Mouse (Mus musculus): ENCODE data around the gene Tmem163.
A peak's percentile ranks its signal among the peaks of the same experiment; 100 is the strongest.

Tmem163 gene

GRCm38 (mm10) chr1:127668161-127668560 is 11.2 kb downstream of the Tmem163 start:
- Histone ChIP-seq H3K27me3 (ENCODE audit: control insufficient read depth, insufficient read depth, low read length, poor library complexity, severe bottlenecking) (no peaks in the 10 kb centered on the region), H3K36me3 (ENCODE audit: control insufficient read depth, insufficient read depth, low read length, poor library complexity, severe bottlenecking) (peaks cover 10% of the 10 kb centered on the region)
- no peak for DNase-seq (ENCODE audit: low read depth, low spot score)

DNA sequence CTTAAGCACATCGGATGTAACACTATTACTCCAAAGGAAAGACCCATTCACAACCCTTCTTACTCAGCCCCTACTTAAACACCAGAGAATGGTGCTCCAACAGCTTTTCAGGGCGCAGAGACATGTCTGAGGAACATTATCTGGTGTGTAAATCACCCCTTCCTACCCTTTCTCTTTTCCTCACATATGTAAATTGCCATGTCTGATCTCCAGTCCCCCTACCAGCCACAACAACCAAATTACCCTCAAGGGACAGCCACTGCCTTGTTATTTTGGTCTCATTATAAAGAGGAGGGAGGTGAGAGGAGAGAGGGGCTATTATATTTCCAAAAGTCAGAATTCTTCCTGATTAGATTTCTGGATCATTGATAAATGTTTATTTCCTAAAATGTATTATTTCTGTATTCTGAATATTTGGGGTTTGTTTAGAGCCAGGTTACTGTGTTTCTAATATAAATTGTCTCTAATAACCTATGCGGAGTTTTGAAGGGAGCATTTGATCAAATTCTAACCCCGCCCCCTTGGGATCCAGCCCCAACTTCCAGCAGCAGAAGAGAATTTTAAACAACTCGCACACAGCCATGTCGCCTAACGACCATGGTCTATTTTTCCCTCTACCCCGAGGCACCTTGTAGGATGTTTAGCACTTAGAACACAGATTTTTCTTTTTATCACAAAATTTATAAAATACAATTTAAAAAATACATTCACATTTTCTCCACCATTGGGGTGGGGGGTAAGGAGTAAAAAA is 12.1 kb downstream of the Tmem163 start:
- Histone ChIP-seq H3K27me3 (ENCODE audit: control insufficient read depth, insufficient read depth, low read length, poor library complexity, severe bottlenecking) (no peaks in the 10 kb centered on the region), H3K36me3 (ENCODE audit: control insufficient read depth, insufficient read depth, low read length, poor library complexity, severe bottlenecking) (peaks cover 7% of the 10 kb centered on the region)
- no peak for DNase-seq (ENCODE audit: low read depth, low spot score)

- Histone ChIP-seq H3K27me3 (ENCODE audit: control insufficient read depth, insufficient read depth, low read length, poor library complexity, severe bottlenecking) (no peaks in the 10 kb centered on the region), H3K36me3 (ENCODE audit: control insufficient read depth, insufficient read depth, low read length, poor library complexity, severe bottlenecking) (no peaks in the 10 kb centered on the region; the same call in 1 of the 2 replicates)
- DNase-seq (ENCODE audit: low read depth, low spot score): peak; percentile 62
Measured at GRCm38 (mm10) chr1:127666221-127666620, 13.1 kb downstream of the Tmem163 start.

- no peaks in the 10 kb centered on the region for H3K27me3 ChIP-seq (ENCODE audit: control insufficient read depth, insufficient read depth, low read length, poor library complexity, severe bottlenecking)
- peaks cover 2% of the 10 kb centered on the region; the same call in 1 of the 2 replicates for H3K36me3 ChIP-seq (ENCODE audit: control insufficient read depth, insufficient read depth, low read length, poor library complexity, severe bottlenecking)
- DNase-seq (ENCODE audit: low read depth, low spot score): peak; percentile 64
Measured at GRCm38 (mm10) chr1:127662385-127663068, 16.8 kb downstream of the Tmem163 start.

DNA sequence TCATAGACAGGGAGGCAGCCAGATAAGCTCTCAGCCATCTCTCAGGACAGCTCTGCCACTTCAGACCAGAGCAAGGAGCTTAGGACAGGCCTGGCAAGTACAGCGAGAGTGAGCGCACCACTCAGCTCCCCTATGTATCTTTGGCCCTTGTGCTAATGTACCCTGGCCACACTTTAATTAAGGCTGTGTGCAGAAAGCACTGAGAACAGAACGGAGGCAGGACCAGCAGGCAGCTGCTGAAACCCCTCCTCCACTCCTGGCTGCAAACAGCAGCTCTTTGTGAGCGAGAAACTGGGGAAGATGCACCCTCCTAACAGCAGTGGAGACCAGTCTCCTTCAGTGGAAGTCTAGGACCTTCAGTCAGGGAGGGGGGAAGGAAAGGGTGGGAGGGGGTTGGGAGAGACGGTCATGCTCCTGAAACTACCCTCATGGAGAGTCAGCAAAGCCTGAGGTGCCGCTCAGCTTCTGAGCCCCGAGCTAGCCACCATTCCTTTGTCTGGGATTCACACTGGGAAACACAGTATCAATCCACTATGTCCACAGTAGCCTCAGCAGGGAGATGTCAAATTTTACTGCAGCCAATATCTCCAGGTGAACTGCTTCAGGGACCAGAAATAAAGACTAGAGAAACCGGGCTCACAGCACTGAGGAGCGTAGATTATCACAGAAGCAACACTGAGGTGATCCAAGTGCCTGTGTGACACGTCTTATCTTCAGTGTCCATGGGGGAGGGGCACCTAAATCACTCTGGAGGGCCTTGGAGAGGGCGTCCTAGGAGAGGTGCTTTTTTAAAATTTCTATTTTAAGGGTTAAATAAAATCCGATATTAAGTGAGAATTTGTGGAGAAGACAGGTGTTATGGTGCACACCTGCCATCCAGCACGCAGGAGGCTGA is 18.0 kb downstream of the Tmem163 start:
- H3K27me3 ChIP-seq (ENCODE audit: control insufficient read depth, insufficient read depth, low read length, poor library complexity, severe bottlenecking): no peaks in the 10 kb centered on the region
- H3K36me3 ChIP-seq (ENCODE audit: control insufficient read depth, insufficient read depth, low read length, poor library complexity, severe bottlenecking): peaks cover 2% of the 10 kb centered on the region; the same call in 1 of the 2 replicates
- no peak for DNase-seq (ENCODE audit: low read depth, low spot score)

DNA sequence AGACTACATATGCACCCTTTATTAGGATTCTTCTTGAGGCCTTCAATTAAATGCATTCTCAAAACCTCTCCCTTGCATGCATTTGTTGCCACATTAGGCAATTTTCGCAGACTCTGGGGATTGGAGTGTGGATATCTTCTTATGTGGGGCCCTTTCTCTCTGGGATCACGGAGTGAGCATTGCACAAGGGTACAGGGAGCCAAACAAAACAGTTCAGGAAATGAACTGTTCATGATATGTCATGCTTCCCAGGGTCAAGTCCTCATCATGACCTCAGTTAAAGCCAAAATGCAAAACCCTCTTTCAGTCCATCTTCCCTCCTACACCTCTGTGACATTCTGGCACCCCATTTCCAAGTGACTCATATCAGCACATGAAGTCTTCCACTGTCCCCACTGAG is 27.8 kb downstream of the Tmem163 start:
- DNase-seq (ENCODE audit: low read depth, low spot score): no peak
- Histone ChIP-seq H3K36me3 (ENCODE audit: control insufficient read depth, insufficient read depth, low read length, poor library complexity, severe bottlenecking) (peaks cover 2% of the 10 kb centered on the region; the same call in 1 of the 2 replicates), H3K27me3 (ENCODE audit: control insufficient read depth, insufficient read depth, low read length, poor library complexity, severe bottlenecking) (no peaks in the 10 kb centered on the region)

GRCm38 (mm10) chr1:127642976-127643769 is 36.2 kb downstream of the Tmem163 start:
- DNase-seq (ENCODE audit: low read depth, low spot score): no peak
- peaks cover 6% of the 10 kb centered on the region for H3K36me3 ChIP-seq (ENCODE audit: control insufficient read depth, insufficient read depth, low read length, poor library complexity, severe bottlenecking)
- no peaks in the 10 kb centered on the region for H3K27me3 ChIP-seq (ENCODE audit: control insufficient read depth, insufficient read depth, low read length, poor library complexity, severe bottlenecking)

- no peak for DNase-seq (ENCODE audit: low read depth, low spot score)
- Histone ChIP-seq H3K27me3 (ENCODE audit: control insufficient read depth, insufficient read depth, low read length, poor library complexity, severe bottlenecking) (no peaks in the 10 kb centered on the region), H3K36me3 (ENCODE audit: control insufficient read depth, insufficient read depth, low read length, poor library complexity, severe bottlenecking) (peaks cover 6% of the 10 kb centered on the region)
Measured at GRCm38 (mm10) chr1:127637917-127638316, 41.4 kb downstream of the Tmem163 start.

GRCm38 (mm10) chr1:127627151-127627550 is 52.2 kb downstream of the Tmem163 start:
- no peaks in the 10 kb centered on the region for H3K27me3 ChIP-seq (ENCODE audit: control insufficient read depth, insufficient read depth, low read length, poor library complexity, severe bottlenecking)
- DNase-seq (ENCODE audit: low read depth, low spot score): no peak

GRCm38 (mm10) chr1:127625577-127626362 is 53.6 kb downstream of the Tmem163 start:
- Histone ChIP-seq H3K27me3 (ENCODE audit: control insufficient read depth, insufficient read depth, low read length, poor library complexity, severe bottlenecking) (no peaks in the 10 kb centered on the region), H3K36me3 (ENCODE audit: control insufficient read depth, insufficient read depth, low read length, poor library complexity, severe bottlenecking) (peaks cover 1% of the 10 kb centered on the region; the same call in 1 of the 2 replicates)
- peak; percentile 44 for DNase-seq (ENCODE audit: low read depth, low spot score)

More at GRCm38 (mm10) chr1:127627151-127627550, 52.2 kb downstream of the Tmem163 start:
- peaks cover 1% of the 10 kb centered on the region; the same call in 1 of the 2 replicates for H3K36me3 ChIP-seq (ENCODE audit: control insufficient read depth, insufficient read depth, low read length, poor library complexity, severe bottlenecking)

DNA sequence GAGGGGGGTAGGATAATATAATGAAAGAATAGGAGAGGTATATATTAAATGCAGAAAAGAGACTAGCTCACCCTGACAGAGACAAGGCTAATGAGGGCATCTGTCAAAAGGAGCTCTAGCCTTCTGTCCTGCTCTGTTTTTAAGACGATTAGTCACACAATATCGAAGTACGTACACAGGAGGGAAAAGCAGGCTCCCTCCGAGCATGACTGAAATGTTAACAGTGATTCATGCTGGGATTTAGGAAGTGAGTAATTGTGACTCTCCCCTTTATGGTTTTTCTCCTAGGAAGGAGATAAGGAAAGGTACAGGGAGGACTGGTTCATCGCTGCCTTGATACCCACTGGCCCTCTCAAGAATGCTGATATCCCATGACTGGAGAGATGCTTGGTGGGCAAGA is 57.0 kb downstream of the Tmem163 start:
- no peak for DNase-seq (ENCODE audit: low read depth, low spot score)
- no peaks in the 10 kb centered on the region for H3K27me3 ChIP-seq (ENCODE audit: control insufficient read depth, insufficient read depth, low read length, poor library complexity, severe bottlenecking)
- H3K36me3 ChIP-seq (ENCODE audit: control insufficient read depth, insufficient read depth, low read length, poor library complexity, severe bottlenecking): peaks cover 1% of the 10 kb centered on the region; the same call in 1 of the 2 replicates

DNA sequence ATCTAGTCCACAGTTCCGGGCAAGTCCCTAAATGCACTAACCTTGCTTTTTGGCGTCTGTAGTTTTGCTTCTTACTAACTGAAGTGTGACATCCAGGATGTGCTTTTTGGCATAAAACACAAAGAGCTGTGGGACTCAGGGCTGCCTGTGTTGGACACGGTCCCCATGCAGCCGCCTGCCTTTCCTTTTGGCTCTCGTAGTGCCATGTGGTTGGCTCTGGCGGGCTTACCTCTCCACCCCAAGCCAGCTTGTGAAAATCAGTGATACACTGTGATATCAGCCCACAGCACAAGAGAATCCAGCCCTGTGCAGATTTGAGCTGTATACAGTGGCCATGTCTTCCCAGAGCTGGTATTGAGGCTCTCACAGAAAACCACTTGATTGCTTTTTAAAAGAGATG is 60.3 kb downstream of the Tmem163 start:
- Histone ChIP-seq H3K27me3 (ENCODE audit: control insufficient read depth, insufficient read depth, low read length, poor library complexity, severe bottlenecking) (no peaks in the 10 kb centered on the region), H3K36me3 (ENCODE audit: control insufficient read depth, insufficient read depth, low read length, poor library complexity, severe bottlenecking) (no peaks in the 10 kb centered on the region; the same call in 1 of the 2 replicates)
- DNase-seq (ENCODE audit: low read depth, low spot score): no peak

DNA sequence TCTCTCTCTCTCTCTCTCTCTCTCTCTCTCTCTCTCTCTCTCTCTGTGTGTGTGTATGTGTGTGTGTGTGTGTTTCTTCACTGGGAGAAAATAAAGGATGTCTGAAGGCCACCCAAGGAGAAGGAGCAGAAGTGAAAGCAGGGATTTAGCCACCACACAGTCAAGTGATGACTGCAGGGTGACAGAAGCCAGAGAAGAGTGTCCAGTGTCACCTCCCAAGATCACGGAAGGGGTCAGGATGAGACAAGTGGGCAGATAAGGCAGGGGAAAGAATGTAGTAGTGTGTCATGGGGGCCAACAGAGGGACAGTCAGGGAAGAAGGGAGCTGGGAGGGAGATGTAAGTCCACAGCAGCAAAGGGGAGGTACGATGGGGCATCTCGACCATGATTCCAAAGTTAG is 69.0 kb downstream of the Tmem163 start:
- Histone ChIP-seq H3K36me3 (ENCODE audit: control insufficient read depth, insufficient read depth, low read length, poor library complexity, severe bottlenecking) (no peaks in the 10 kb centered on the region; the same call in 1 of the 2 replicates), H3K27me3 (ENCODE audit: control insufficient read depth, insufficient read depth, low read length, poor library complexity, severe bottlenecking) (no peaks in the 10 kb centered on the region)
- no peak for DNase-seq (ENCODE audit: low read depth, low spot score)

Measured in splenic B cell, adult 2 months (primary cell).